Mouse (Mus musculus): ENCODE results near the gene Krt25. TPM values are rescaled to one million over a fixed set of nuclear protein-coding genes. Genes with fewer than 3 reads are reported as not detected.

Gene Krt25
- total RNA-seq, 2 experiments from 2014 or later: not detected

DNA sequence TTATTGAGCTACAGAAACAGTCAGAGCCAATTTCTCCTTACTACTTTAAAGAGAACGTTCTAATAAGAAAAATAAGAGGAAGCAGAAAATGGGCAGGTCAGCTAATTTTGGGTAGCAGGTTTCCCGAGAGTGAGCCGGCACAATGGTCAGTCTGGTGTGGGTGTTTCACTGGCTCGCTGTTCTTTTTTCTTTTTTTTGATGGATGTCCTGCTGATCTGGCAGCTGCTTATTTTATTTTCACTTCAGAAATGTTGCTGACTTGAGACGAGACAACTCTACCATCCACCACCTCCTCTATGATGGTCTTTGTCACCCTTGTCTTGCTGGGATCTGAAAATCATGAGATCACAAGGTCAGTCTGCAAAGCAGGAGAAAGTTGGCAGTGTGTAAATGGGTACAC lies 42.8 kb downstream of the Krt25 start:
- DNase-seq (ENCODE audit: low spot score in 2 of 2): no peak

DNA sequence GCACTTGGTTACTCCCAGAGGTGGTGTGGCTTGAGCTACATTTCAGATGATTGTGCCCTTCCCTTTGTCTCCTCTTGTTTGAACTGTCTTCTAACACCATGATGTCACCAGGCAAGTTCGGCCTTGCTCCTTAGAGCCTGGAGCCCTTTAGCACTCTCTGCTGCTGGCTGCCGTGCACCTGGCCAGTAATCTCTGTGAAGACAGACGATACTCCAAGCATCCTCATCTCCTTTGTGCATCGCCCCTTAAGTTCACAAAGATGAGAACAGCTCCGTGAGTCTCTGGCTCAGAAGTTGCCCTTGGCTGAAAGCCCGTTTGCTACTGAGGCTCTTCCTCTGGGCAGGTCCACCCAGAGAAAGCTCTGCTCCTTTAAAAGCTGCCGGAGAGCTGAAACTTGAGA lies 46.0 kb downstream of the Krt25 start:
- DNase-seq (ENCODE audit: low spot score in 2 of 2): no peak

DNA sequence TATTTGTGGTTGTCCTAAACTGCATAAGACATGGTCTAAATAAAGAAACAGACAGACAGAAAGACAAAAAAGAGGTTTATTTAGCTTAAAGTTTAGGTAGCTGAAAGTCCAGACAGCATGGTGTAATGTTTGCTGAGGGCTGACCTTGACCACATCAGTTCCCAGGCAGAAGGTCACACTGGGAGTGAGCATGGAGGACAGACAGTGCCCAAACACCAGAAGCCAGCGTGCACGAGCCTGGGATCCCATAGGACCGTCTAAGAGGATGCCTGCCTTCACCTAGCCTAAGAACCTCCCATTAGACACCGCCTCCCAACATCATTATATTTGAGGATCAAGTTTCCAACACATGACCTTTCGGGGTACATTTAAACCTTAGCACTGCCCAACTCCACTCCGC lies 47.1 kb downstream of the Krt25 start:
- no peak for DNase-seq (ENCODE audit: low spot score in 2 of 2)

DNA sequence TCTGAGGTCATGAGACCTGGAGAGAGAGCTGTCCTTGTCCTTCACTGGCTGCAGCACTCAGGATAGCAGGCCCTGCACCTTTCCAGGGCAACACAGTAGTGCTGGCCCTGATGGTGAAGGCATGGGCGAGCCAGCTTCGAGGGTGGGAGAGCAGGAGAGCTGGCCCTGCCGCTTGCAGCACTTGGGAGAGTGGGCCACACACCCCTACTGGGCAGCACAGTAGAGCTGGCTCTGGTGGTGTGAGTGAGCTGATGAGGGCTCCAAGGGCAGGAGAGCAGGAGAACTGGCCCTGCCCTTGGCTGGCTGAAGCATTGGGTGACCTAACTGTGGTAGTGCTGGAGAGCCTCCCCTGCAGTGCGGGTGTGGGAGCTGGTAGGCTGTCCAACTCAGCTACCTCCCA lies 50.0 kb downstream of the Krt25 start:
- DNase-seq (ENCODE audit: low spot score in 2 of 2): no peak

- no peak for DNase-seq (ENCODE audit: low spot score in 2 of 2)
Observed at GRCm38 (mm10) chr11:99269192-99269591, 53.6 kb downstream of the Krt25 start.

DNA sequence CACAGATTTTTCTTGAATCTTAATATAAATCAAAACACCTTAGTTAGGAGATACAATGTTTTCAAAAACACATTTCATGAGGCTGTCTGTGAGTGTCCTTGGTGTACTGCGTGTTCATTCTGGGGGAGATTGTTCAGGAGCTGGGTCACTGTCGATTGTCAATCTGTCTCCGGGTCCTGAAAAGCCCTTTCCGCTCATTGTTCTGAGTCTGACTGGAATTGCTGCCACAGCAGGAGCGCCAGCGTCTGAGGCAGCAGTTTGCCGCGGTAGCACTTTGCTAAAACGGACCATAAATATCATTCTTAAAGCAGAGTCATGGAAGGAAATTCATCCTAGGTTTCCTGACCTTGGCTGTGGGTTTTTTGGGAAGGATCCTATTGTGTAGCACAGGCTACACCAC lies 57.0 kb downstream of the Krt25 start:
- no peak for DNase-seq (ENCODE audit: low spot score in 2 of 2)

Other genes with a start within 250 kb of the Krt25 start
- under 1 TPM; 0.43 to 0.67 TPM for gene Tns4, start 233.6 kb downstream of the Krt25 start, total RNA-seq (2021)
- under 1 TPM in 1 of 2 experiments, not detected in 1; 0.38 TPM for gene Ccr7, start 167.9 kb downstream of the Krt25 start, total RNA-seq (2021)
- gene Smarce1, start 91.9 kb downstream of the Krt25 start, total RNA-seq (2021): 10 to 100 TPM; 40.5 to 57.3 TPM
- 1 to 10 TPM; 1.3 to 1.7 TPM for gene Krt222, start 78.9 kb downstream of the Krt25 start, total RNA-seq (2021)
- gene Krt24, start 37.7 kb downstream of the Krt25 start, total RNA-seq (2021): not detected
- not detected for gene Krt26, start 15.0 kb upstream of the Krt25 start, total RNA-seq (2021)
- not detected for gene Krt27, start 28.2 kb upstream of the Krt25 start, total RNA-seq (2021)
- not detected for gene Krt28, start 52.0 kb upstream of the Krt25 start, total RNA-seq (2021)
- gene Krt10, start 66.4 kb upstream of the Krt25 start, total RNA-seq (2021): 1 to 10 TPM; 3.4 to 5.9 TPM
- gene Krt12, start 99.3 kb upstream of the Krt25 start, total RNA-seq (2021): not detected
- under 1 TPM in 1 of 2 experiments, not detected in 1; 0.16 TPM for gene Krt20, start 115.2 kb upstream of the Krt25 start, total RNA-seq (2021)
- not detected for gene Krt23, start 170.2 kb upstream of the Krt25 start, total RNA-seq (2021)
- gene Krt39, start 198.4 kb upstream of the Krt25 start, total RNA-seq (2021): not detected
- not detected for gene Krt40, start 220.2 kb upstream of the Krt25 start, total RNA-seq (2021)
- gene Krtap3-3, start 227.9 kb upstream of the Krt25 start, total RNA-seq (2021): not detected
- gene Krtap3-2, start 233.9 kb upstream of the Krt25 start, total RNA-seq (2021): not detected
- not detected for gene Gm11939, start 236.5 kb upstream of the Krt25 start, total RNA-seq (2021)
- gene Krtap3-1, start 243.7 kb upstream of the Krt25 start, total RNA-seq (2021): not detected

All from adrenal gland, adult 18-20 months (tissue).